Mouse (Mus musculus) lung, postnatal 36 days (tissue): ENCODE data around the gene Hspa1b.
"Not testable (repeated sequence)": the region's sequence is repeated elsewhere in the genome, so short reads cannot be mapped to it uniquely, and the experiment has no call there.

Source experiments
- DNase-seq: peaks from one replicate; pipeline ENCODE4 v3.0.0; 2022; ENCODE audit warnings: mixed read lengths

Gene Hspa1b

DNA sequence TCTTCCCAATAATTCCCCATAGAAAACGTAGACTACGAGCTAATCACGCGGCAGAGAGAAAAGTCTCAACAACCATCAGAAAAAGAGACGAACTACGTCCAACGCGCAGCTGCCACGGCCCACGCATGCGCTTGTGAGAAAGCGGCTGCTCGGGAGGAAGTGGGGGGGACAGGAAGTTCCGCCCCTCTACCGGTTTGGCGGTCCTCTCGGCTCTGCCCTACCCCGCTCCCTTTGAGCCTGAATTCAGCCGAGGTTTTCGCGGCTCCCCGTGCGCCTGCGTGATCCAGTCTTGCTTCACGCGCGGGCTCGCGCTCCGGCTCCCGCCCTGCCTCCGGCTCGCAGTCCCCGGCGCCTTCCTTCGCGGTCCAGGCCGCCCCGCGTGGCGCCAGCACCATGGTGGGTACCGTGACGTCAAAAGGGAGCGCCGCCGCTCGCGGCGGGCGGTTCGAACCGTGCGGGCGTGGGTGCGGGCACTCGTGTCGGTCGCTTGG lies 22.7 kb upstream of the Hspa1b start, which contains the start of gene Lsm2:
Lsm2 (plus strand) TSS at position 173 of the 491 bp plus-strand sequence.
- DNase-seq, result peak; percentile 94

DNA sequence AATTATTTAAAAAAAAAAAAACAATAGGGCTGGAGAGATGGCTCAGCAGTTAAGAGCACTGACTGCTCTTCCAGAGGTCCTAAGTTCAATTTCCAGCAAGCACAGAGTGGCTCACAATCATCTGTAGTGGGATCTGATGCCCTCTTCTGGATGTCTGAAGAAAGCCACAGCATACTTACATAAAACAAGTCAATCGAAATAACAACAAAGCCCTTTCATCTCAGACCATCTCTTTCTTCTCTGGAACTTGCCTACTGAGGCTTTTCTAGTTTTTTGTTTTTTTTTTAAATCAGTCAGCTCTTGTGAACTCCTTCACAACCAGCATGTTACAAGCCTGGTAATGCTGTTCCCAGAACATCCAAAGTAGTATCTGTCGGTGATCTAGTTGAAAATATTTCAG lies 21.6 kb upstream of the Hspa1b start:
- peak; percentile 81 for DNase-seq

DNA sequence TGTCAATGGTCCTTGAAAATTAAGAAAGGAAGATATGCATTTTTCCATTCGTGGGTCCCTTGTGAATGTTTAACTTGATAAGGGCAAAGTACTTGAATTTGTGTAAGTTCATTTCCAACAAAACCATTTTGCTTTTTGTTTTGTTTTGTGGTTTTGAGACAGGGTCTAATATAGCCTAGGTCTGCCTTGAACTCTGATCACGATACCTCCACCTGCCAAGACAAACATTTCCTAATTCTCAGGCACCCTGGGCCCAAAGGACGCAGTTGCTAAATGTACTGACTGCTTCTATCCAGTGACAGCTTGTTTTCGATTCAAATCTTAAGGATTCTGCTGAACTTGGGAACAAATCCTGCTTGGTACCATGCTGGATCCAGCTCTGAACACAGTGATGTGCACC lies 20.6 kb upstream of the Hspa1b start:
- DNase-seq, result no peak

GRCm38 (mm10) chr17:34978239-34978638 lies 19.2 kb upstream of the Hspa1b start:
- no peak for DNase-seq

GRCm38 (mm10) chr17:34977000-34977399 lies 18.0 kb upstream of the Hspa1b start:
- no peak for DNase-seq

DNA sequence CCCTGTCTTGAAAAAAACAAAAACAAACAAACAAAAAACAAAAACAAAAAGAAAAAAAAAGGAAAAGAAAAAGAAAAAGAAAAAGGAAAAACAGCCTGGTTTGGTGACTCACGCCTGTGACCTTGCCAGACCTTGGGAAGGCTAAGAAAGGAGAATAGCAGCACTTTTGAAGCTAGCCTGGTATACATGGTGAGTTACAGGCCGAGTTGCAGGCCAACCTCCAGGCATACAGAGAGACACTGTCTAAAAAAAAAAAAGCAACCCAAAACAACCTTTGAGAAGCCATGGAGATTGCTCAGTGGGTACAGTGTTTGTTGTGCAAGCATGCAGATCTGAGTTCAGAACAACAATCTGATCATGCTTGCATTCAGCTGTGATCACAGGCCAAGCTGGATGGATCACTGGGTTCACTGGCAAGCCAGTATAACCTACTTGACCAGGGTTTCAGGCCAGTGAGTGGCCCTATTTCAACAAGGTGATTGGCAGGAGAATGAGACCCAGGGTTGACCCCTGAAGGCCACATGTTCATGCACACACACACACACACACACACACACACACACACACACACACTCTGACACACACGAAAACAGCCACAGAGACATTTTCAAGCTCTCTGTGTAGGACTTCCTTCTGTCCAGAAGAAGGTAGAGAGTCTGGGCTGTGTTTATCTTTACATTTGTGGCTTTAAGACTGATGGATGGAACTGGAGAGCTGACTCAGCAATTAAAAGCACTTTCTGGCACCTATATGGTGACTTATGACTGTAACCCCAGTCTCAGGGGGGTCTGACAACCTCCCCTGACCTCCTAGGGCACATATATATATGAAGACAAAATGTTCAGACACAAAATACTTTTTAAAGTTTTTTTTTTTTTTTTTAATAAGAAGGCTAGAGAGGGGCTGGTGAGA lies 16.8 kb upstream of the Hspa1b start:
- no peak for DNase-seq

DNA sequence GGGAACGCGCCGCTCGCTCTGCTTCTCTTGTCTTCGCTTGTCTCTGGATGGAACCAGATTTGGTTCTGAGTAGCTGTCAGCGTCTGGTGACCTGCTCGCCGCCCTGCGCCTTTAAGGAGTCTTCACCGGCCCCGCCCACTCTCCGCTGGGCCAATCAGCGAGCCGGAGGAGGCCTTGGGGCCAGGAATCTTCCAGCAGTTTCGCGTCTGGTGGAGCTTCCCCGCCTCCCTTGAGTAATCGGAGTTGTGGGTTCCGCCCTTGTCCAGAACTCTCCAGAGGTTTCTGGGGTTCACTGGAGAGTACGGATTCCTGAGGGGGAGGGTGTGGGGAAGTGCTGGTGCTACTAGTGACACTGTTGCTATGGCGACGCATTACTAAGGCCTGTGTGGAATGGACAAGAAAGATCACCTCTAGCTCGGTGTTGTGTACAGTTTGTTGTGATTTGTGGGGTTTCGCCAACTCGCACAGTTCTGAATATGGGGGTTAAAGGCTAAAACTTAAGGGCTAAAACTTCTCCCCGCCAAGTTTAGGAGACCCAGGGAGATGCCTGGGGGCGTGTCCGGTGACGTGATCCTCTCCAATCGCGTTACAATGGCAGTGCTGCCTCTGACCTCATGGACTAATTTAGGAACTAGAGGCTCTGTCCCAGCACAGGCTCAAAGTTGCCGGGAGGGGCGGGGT lies 13.2 kb upstream of the Hspa1b start, which contains the start of the genes Hspa1a and Hspa1l:
Hspa1a (minus strand) TSS at position 88 of the 681 bp plus-strand sequence.
Hspa1l (plus strand) TSS at position 635 of the 681 bp plus-strand sequence.
- peak; percentile 95 for DNase-seq

DNA sequence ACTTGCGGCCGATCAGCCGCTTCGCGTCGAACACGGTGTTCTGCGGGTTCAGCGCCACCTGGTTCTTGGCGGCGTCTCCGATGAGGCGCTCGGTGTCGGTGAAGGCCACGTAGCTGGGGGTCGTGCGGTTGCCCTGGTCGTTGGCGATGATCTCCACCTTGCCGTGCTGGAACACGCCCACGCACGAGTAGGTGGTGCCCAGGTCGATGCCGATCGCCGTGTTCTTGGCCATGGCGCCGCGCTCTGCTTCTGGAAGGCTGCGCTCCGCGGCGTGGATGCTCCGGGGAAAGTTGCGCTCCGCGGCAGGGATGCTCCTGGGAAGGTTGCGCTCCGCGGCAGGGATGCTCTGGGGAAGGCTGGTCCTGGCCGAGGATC lies 12.6 kb upstream of the Hspa1b start:
- DNase-seq, result not testable (repeated sequence)

GRCm38 (mm10) chr17:34970850-34971249 lies 11.8 kb upstream of the Hspa1b start:
- not testable (repeated sequence) for DNase-seq

DNA sequence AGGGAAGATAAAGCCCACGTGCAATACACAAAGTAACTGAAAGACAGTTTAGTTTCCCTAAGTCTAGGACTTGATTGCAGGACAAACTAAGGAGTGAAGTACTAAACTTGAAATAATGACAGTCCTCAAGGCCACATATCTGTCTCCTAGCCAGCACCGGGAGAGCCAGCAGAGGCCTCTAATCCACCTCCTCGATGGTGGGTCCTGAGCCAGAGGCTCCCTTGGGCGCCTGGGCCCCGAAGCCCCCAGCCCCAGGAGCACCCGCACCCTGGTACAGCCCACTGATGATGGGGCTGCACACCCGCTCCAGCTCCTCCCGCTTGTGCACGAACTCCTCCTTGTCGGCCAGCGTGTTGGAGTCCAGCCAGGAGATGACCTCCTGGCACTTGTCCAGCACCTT lies 10.8 kb upstream of the Hspa1b start, which contains the start of gene Gm20481:
Gm20481 (plus strand) TSS at position 91 of the 400 bp plus-strand sequence.
- not testable (repeated sequence) for DNase-seq

DNA sequence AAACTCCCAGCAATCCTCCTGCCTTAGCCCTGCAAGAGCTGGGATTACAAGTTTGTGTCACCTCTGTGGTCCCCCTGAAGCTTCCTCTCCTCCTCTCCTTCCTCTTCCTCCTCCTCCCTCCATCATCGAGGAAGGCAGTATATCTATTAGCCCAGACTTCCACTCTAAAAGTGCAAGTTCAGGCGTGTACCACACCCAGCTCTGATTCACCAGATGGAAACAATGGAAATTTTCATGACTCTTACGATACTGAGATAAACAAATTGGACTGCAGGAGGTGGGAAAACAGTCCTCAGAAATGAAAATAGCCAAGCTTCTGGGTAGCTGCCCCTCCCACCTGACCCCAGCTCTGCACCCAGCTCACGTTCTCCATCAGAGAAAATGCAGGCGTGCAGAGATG lies 6.6 kb upstream of the Hspa1b start:
- DNase-seq, result no peak

DNA sequence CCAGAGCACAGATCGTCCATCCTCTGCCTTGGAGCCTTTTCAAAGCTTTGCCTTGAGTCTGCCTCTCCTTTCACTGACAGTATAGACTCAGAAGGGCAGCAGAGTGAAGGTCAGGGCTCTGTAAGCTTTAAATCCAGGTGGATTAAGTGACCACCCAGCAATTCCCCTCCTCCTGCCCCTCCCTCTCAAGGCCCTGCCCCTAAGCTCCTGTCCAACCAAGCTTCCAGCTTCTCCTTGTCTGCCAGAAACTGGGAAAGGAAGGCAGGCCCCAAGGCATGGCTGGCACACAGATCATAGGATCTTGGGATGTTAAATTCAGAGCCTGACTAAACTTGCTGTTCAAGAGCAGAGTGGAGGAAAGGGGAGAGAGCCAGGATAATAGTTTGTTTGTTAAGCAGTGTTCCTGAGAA lies 5.6 kb upstream of the Hspa1b start:
- no peak for DNase-seq

GRCm38 (mm10) chr17:34962841-34963240 lies 3.8 kb upstream of the Hspa1b start:
- no peak for DNase-seq

- no peak for DNase-seq
These were observed 3.1 kb upstream of the Hspa1b start for GRCm38 (mm10) chr17:34962125-34962524.

DNA sequence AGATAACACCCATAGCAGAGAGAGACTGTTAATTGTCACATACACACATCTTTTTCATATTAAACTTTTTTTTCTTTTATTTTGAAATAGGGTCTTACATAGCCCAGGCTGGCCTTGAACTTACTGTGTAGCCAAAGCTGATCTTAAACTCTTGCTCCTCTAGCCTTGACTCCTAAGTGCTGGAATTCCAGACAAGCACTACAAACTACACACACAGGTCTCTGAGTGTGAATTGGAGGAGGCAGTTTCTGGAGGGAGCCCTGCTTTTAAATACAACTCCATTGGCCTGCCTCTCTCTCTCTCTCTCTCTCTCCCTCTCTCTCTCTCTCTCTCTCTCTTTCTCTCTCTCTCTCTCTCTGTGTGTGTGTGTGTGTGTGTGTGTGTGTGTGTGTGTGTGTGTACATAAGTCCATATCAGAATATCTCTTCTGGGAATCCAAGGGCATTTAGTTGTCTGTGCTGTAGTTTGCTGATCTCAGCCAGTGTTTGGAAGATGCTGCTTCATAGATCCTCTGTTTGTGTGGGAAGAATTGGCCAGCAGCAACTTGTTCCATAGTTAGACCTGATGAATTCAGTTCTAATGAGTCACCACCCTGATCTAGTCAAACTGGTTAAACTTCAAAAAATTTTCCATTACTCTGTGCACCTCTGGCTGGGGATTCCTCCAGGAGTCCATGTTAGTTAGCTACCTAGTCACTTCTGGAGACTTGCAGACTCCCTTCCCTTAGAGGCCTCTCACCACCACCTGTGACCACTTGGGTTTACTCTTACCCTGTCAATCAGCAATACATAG lies 1.9 kb upstream of the Hspa1b start:
- peak; percentile 39 for DNase-seq

DNA sequence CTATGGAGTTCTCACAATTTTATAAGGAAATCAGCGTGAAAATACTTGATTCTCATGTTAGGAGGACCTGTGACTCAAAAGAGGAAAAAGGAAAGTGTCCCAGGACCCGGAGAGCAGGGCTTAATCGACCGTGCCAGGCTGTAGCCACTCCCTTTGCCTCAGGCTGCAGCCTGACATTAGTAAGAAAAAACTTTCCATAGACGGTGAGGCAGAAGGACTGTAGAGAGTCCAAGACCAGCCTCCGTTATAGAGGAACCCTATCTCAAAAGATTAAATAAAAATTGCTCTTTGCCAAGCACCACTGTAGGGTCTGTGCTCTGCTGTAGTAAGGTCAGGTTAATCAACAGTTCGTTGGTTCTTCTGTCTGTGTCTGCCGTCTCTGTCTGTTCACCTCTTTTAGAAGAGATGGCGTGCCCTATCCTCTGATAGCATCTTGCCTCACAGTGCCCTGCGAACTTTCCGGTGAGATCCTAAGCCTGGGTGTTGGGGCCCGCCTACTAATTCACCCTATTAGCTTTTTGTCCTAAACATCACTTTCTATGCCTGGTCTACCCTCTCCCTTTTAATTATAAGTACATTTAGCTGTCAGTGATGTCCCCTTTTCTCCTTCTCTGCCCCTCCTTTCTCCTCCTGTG lies 960 bp upstream of the Hspa1b start:
- DNase-seq, result peak; percentile 64

DNA sequence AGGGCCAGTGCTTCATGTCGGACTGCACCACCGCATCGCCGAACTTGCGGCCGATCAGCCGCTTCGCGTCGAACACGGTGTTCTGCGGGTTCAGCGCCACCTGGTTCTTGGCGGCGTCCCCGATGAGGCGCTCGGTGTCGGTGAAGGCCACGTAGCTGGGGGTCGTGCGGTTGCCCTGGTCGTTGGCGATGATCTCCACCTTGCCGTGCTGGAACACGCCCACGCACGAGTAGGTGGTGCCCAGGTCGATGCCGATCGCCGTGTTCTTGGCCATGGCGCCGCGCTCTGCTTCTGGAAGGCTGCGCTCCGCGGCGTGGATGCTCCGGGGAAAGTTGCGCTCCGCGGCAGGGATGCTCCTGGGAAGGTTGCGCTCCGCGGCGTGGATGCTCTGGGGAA lies 306 bp downstream of the Hspa1b start:
- not testable (repeated sequence) for DNase-seq

- not testable (repeated sequence) for DNase-seq
These were observed 1.1 kb downstream of the Hspa1b start for GRCm38 (mm10) chr17:34957966-34958365.

GRCm38 (mm10) chr17:34957291-34957690 lies 1.7 kb downstream of the Hspa1b start:
- DNase-seq, result not testable (repeated sequence)

DNA sequence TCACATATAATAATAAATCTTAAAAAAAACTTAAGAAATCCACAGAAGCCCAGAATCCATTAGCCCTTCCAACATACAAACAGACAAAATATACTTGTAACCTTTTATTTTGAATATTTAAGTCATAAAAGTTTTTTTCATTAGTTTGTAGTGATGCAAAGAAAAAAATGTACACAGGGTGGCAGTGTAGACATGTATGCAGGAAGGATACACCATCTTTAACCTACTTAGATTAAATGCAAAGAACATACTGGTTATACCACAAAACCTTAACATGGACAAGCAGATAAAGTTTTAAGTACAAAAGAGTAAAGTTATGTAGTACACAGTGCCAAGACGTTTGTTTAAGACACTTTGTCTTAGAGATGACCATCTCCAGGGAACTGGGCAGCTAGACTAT lies 2.7 kb downstream of the Hspa1b start:
- peak; percentile 41 for DNase-seq

- no peak for DNase-seq
These were observed 3.2 kb downstream of the Hspa1b start for GRCm38 (mm10) chr17:34955884-34956283.

DNA sequence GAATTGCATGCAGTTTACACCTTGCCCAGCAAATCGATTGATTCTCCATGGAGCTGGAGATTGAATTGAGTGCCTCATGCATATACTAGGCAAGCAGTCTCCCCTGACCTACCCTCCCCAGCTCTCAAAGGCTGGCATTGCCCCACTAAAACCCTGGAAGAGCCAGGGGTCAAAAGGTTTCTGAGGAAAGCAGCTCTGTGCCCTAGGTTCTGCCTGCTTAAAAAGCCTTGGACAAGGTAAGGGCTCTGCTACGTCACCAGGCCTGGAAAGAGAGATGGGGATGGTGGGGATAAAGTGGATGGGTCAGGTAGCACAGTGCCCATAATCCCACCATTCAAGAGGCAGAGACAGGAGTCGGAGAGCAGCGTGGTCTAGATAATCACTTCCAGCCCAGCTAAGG lies 4.2 kb downstream of the Hspa1b start:
- DNase-seq, result no peak
